Mouse (Mus musculus): ENCODE results near the gene Gpsm1. TPM values are rescaled to one million over a fixed set of nuclear protein-coding genes. Genes with fewer than 3 reads are reported as not detected.

Gpsm1 gene
- polyA plus RNA-seq, 1 experiment, result 195 TPM

- no peak for TF ChIP-seq CTCF (IDR thresholded peaks at IDR 0.05; ENCODE audit: borderline replicate concordance, extremely low read depth, insufficient read depth, insufficient read length)
- TF ChIP-seq POLR2A (IDR thresholded peaks at IDR 0.05; ENCODE audit: borderline replicate concordance, extremely low read depth, insufficient read depth, insufficient read length, poor library complexity, severe bottlenecking), result no peak
- no peak for DNase-seq (ENCODE audit: low read depth)
These were observed 1.9 kb upstream of the Gpsm1 start for GRCm38 (mm10) chr2:26313394-26313793.

GRCm38 (mm10) chr2:26314281-26315071 is 839 bp upstream of the Gpsm1 start:
- DNase-seq (ENCODE audit: low read depth), result peak; percentile 52

GRCm38 (mm10) chr2:26315925-26316311 is 603 bp downstream of the Gpsm1 start:
- TF ChIP-seq CTCF (IDR thresholded peaks at IDR 0.05; ENCODE audit: borderline replicate concordance, extremely low read depth, insufficient read depth, insufficient read length) (no peak), POLR2A (IDR thresholded peaks at IDR 0.05; ENCODE audit: borderline replicate concordance, extremely low read depth, insufficient read depth, insufficient read length, poor library complexity, severe bottlenecking) (no peak)
- peak; percentile 57 for DNase-seq (ENCODE audit: low read depth)

More at GRCm38 (mm10) chr2:26314281-26315071, 839 bp upstream of the Gpsm1 start:
- TF ChIP-seq CTCF (IDR thresholded peaks at IDR 0.05; ENCODE audit: borderline replicate concordance, extremely low read depth, insufficient read depth, insufficient read length) (no peak), POLR2A (IDR thresholded peaks at IDR 0.05; ENCODE audit: borderline replicate concordance, extremely low read depth, insufficient read depth, insufficient read length, poor library complexity, severe bottlenecking) (no peak)

- TF ChIP-seq POLR2A (IDR thresholded peaks at IDR 0.05; ENCODE audit: borderline replicate concordance, extremely low read depth, insufficient read depth, insufficient read length, poor library complexity, severe bottlenecking) (no peak), CTCF (IDR thresholded peaks at IDR 0.05; ENCODE audit: borderline replicate concordance, extremely low read depth, insufficient read depth, insufficient read length) (no peak)
- peak; percentile 74 for DNase-seq (ENCODE audit: low read depth)
These were observed 1.4 kb downstream of the Gpsm1 start for GRCm38 (mm10) chr2:26316576-26317246.

GRCm38 (mm10) chr2:26317371-26317770 is 2.1 kb downstream of the Gpsm1 start:
- DNase-seq (ENCODE audit: low read depth), result no peak
- TF ChIP-seq POLR2A (IDR thresholded peaks at IDR 0.05; ENCODE audit: borderline replicate concordance, extremely low read depth, insufficient read depth, insufficient read length, poor library complexity, severe bottlenecking), result no peak
- no peak for TF ChIP-seq CTCF (IDR thresholded peaks at IDR 0.05; ENCODE audit: borderline replicate concordance, extremely low read depth, insufficient read depth, insufficient read length)

- no peak for DNase-seq (ENCODE audit: low read depth)
- TF ChIP-seq POLR2A (IDR thresholded peaks at IDR 0.05; ENCODE audit: borderline replicate concordance, extremely low read depth, insufficient read depth, insufficient read length, poor library complexity, severe bottlenecking) (no peak), CTCF (IDR thresholded peaks at IDR 0.05; ENCODE audit: borderline replicate concordance, extremely low read depth, insufficient read depth, insufficient read length) (no peak)
These were observed 2.8 kb downstream of the Gpsm1 start for GRCm38 (mm10) chr2:26317991-26318672.

- DNase-seq (ENCODE audit: low read depth), result no peak
- TF ChIP-seq CTCF (IDR thresholded peaks at IDR 0.05; ENCODE audit: borderline replicate concordance, extremely low read depth, insufficient read depth, insufficient read length), result no peak
- no peak for TF ChIP-seq POLR2A (IDR thresholded peaks at IDR 0.05; ENCODE audit: borderline replicate concordance, extremely low read depth, insufficient read depth, insufficient read length, poor library complexity, severe bottlenecking)
These were observed 3.8 kb downstream of the Gpsm1 start for GRCm38 (mm10) chr2:26319109-26319508.

GRCm38 (mm10) chr2:26319519-26320244 is 4.4 kb downstream of the Gpsm1 start:
- TF ChIP-seq CTCF (IDR thresholded peaks at IDR 0.05; ENCODE audit: borderline replicate concordance, extremely low read depth, insufficient read depth, insufficient read length) (no peak), POLR2A (IDR thresholded peaks at IDR 0.05; ENCODE audit: borderline replicate concordance, extremely low read depth, insufficient read depth, insufficient read length, poor library complexity, severe bottlenecking) (no peak)
- DNase-seq (ENCODE audit: low read depth), result no peak

- no peak for TF ChIP-seq CTCF (IDR thresholded peaks at IDR 0.05; ENCODE audit: borderline replicate concordance, extremely low read depth, insufficient read depth, insufficient read length)
- no peak for TF ChIP-seq POLR2A (IDR thresholded peaks at IDR 0.05; ENCODE audit: borderline replicate concordance, extremely low read depth, insufficient read depth, insufficient read length, poor library complexity, severe bottlenecking)
- DNase-seq (ENCODE audit: low read depth), result no peak
These were observed 5.2 kb downstream of the Gpsm1 start for GRCm38 (mm10) chr2:26320245-26321185.
